Mouse (Mus musculus) ES-Bruce4 (cell line): ENCODE results near the gene Golga5.

Source experiments
- CTCF ChIP-seq: IDR thresholded peaks from one replicate; pipeline ENCODE4 v1.8.1; 2011; ENCODE audit warnings: low read depth, low read length
- EP300 ChIP-seq: IDR thresholded peaks from 2 replicates; pipeline ENCODE4 v1.6.1; 2011; ENCODE audit warnings: low read depth, low read length; ENCODE audit not compliant: insufficient read depth
- POLR2A ChIP-seq: IDR thresholded peaks from one replicate; pipeline ENCODE4 v1.8.1; 2011; ENCODE audit warnings: low read length; ENCODE audit not compliant: insufficient read depth

DNA sequence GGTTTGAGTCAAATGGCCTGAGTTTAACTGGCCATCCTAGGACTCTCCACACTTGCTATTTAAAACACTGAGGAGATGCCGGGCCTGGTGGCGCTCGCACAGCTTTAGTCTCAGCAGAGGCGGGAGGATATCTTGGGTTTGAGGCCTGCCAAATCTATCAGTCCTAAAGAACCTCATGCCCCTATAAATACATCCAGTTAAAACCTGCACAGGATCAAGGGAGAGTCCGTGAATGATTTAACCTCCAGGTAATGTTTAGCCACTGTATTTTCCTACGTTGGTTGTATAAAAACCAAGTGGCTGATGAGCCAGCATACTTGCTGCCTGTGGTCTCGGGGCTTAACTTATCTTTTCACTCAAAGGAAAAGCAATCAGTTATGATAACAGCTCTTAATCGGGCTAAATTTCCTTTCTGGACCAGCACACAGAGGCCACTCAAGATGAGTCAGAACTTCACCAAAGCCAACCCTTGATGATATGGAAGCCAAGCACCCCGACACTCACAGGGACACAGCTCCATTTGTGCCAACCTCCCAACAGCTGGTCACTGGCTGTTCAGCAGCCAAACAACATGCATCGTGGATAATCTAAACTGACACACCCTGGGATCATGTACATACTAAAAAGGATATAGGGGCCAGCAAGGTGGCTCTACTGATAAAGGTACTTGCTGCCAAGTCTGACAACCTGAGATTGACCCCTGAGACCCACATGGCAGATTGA is 48.6 kb upstream of the Golga5 start:
- TF ChIP-seq POLR2A (no peak), EP300 (no peak), CTCF (no peak)
